ENCODE assay signal across 25 mouse cellular contexts in the genomic region with DNA sequence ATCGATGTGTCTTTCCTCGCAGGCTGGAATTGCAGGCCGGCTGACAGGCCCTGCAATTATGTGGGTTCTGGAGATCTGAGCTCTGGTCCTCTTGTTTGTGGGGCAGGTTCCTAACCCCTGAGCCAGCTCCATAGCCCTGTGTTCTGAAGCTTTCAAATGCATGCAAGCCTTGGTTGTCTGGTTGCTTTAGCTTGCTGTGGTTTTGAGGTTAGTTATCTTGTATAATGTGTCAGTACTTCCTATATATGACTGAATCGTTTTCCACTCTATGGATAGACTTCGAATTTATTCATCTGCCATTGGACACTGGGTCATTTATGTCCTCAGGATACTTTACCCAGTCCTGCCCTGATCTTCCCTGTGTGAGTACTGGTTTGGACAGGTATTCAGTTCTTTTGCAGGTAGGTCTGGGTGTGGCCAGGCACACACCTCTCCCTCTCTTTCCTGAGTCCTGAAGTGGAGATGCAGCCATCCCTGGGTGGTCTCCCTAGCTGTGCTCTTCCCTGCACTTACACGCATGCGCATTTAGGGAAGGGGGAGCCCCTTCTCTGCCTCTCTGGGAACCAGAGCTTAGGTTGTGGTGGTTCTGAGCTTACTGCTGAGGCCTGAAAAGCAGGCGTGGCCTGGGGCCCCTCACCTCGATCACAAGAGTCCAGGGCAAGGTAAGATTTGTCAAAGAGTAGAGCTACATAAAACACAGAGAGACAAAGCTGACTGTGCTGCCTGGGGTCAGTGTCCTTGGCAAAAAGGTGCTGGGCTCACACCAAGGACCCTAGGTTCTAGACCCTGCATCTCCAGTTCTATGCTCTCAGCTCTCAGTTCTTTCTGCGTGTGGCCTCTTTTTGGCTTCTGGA. TPM values are rescaled to one million over a fixed set of nuclear protein-coding genes. Genes with fewer than 3 reads are reported as not detected.
A peak's percentile ranks its signal among the peaks of the same experiment; 100 is the strongest.
DNase-seq lines count a peak whose midpoint lies in the region; ATAC-seq and TF ChIP-seq lines count a peak whose summit lies in the region.
"Had no signal": no experiment of that assay in that cellular context is flagged by ENCODE, and none has a peak within 500 bp of the region (broad histone marks: within the 10 kb centered on the region; RNA-seq: fewer than 3 reads in every experiment).

No protein-coding gene starts in this region.

- WGBS in spleen, adult 2 months, result 65% methylated on average over 10 of the region's 10 CpGs
- 66% methylated on average over 10 of the region's 10 CpGs for WGBS in intestine, embryonic 15.5 days
- 70% methylated on average over 10 of the region's 10 CpGs for WGBS in heart, embryonic 11.5 days (ENCODE audit: insufficient replicate concordance)
- 88% methylated on average over 10 of the region's 10 CpGs for WGBS in forebrain, embryonic 13.5 days
- WGBS in hindbrain, embryonic 16.5 days, result 89% methylated on average over 10 of the region's 10 CpGs

- ATAC-seq in intestine, embryonic 15.5 days, result peak; percentile 75
- peak; percentile 21; the same call in 1 of the 2 replicates for ATAC-seq in megakaryocyte-erythroid progenitor cell, adult 5-6 weeks (replicated peaks; ENCODE audit: low FRiP score, low TSS enrichment, poor library complexity, severe bottlenecking)
- no peak for ATAC-seq in heart, embryonic 11.5 days (replicated peaks; ENCODE audit: insufficient number of reproducible peaks, low FRiP score, low TSS enrichment)
- no peak for ATAC-seq in forebrain, embryonic 13.5 days
- ATAC-seq in hindbrain, embryonic 16.5 days, result no peak
- ATAC-seq: CD4-positive, CD25-positive, alpha-beta regulatory T cell, adult 4 months; forebrain, embryonic 14.5 days had no signal

- H3K4me1 ChIP-seq in spleen, adult 2 months (ENCODE audit: control insufficient read depth, insufficient read depth, insufficient read length), result peaks cover 20% of the 10 kb centered on the region
- peaks cover 75% of the 10 kb centered on the region for H3K4me1 ChIP-seq in bone marrow macrophage, adult 2 months (ENCODE audit: control insufficient read depth, insufficient read depth, low read length)
- H3K4me1 ChIP-seq in intestine, embryonic 15.5 days (replicated peaks), result peaks cover 43% of the 10 kb centered on the region
- peaks cover 9% of the 10 kb centered on the region; the same call in 1 of the 2 replicates for H3K4me1 ChIP-seq in heart, embryonic 11.5 days (ENCODE audit: control insufficient read depth, insufficient read depth, low read length)
- H3K4me1 ChIP-seq in forebrain, embryonic 13.5 days, result no peaks in the 10 kb centered on the region
- no peaks in the 10 kb centered on the region for H3K4me1 ChIP-seq in hindbrain, embryonic 16.5 days (ENCODE audit: control insufficient read depth, insufficient read depth, low read depth, low read length)

- no peak for DNase-seq in spleen, adult 2 months (ENCODE audit: low read depth in 1 of 2, low spot score in 2 of 2)
- DNase-seq in spleen, adult 18-20 months, result no peak
- DNase-seq: adrenal gland, postnatal 25 days; cerebellum, adult 11-12 months; cerebellum, postnatal 10 days; gastrocnemius, adult 2 months; kidney, postnatal 4 days; left cerebral cortex, postnatal 4 days; lung, postnatal 36 days; thymus, postnatal 25 days had no signal

- no peaks in the 10 kb centered on the region for H3K36me3 ChIP-seq in spleen, adult 2 months (ENCODE audit: control insufficient read depth, insufficient read depth, low read length)
- H3K36me3 ChIP-seq in intestine, embryonic 15.5 days, result no peaks in the 10 kb centered on the region
- H3K36me3 ChIP-seq in heart, embryonic 11.5 days (ENCODE audit: control insufficient read depth, insufficient read depth, low read length), result no peaks in the 10 kb centered on the region
- no peaks in the 10 kb centered on the region for H3K36me3 ChIP-seq in forebrain, embryonic 13.5 days (ENCODE audit: poor library complexity, severe bottlenecking)
- H3K36me3 ChIP-seq in hindbrain, embryonic 16.5 days (ENCODE audit: control insufficient read depth, insufficient read depth, low read length), result no peaks in the 10 kb centered on the region
- H3K36me3 ChIP-seq: heart, embryonic 13.5 days; hindbrain, embryonic 13.5 days; kidney, embryonic 15.5 days; limb, embryonic 15.5 days; liver, embryonic 15.5 days; lung, embryonic 15.5 days had no signal

- peak overlapping the region; percentile 26; the same call in 1 of the 2 replicates for H3K4me2 ChIP-seq in intestine, embryonic 15.5 days (replicated peaks)
- H3K4me2 ChIP-seq in heart, embryonic 11.5 days, result no peak overlapping the region
- H3K4me2 ChIP-seq in forebrain, embryonic 13.5 days, result no peak overlapping the region
- no peak overlapping the region for H3K4me2 ChIP-seq in hindbrain, embryonic 16.5 days (ENCODE audit: low read length)
- H3K4me2 ChIP-seq: heart, embryonic 13.5 days; hindbrain, embryonic 13.5 days; kidney, embryonic 15.5 days; limb, embryonic 15.5 days; liver, embryonic 15.5 days; lung, embryonic 15.5 days; midbrain, embryonic 11.5 days had no signal

- no peak overlapping the region for H3K4me3 ChIP-seq in spleen, adult 2 months (ENCODE audit: extremely low read depth, insufficient read depth, insufficient read length)
- H3K4me3 ChIP-seq in bone marrow macrophage, adult 2 months (ENCODE audit: insufficient read depth, low read length), result no peak overlapping the region
- no peak overlapping the region for H3K4me3 ChIP-seq in intestine, embryonic 15.5 days (replicated peaks)
- no peak overlapping the region for H3K4me3 ChIP-seq in heart, embryonic 11.5 days (ENCODE audit: low read depth, low read length)
- H3K4me3 ChIP-seq in forebrain, embryonic 13.5 days, result no peak overlapping the region
- no peak overlapping the region for H3K4me3 ChIP-seq in hindbrain, embryonic 16.5 days (ENCODE audit: low read length)
- H3K4me3 ChIP-seq: gastrocnemius, adult 2 months; heart, embryonic 13.5 days; hindbrain, embryonic 13.5 days; kidney, embryonic 15.5 days; limb, embryonic 15.5 days; liver, embryonic 15.5 days; lung, embryonic 15.5 days had no signal

- H3K9ac ChIP-seq in intestine, embryonic 15.5 days, result no peak overlapping the region
- no peak overlapping the region for H3K9ac ChIP-seq in heart, embryonic 11.5 days (ENCODE audit: low read depth, low read length)
- H3K9ac ChIP-seq in forebrain, embryonic 13.5 days, result no peak overlapping the region
- H3K9ac ChIP-seq in hindbrain, embryonic 16.5 days (ENCODE audit: low read depth, low read length), result no peak overlapping the region; the same call in 1 of the 2 replicates
- H3K9ac ChIP-seq: heart, embryonic 13.5 days; hindbrain, embryonic 13.5 days; kidney, embryonic 15.5 days; limb, embryonic 15.5 days; liver, embryonic 15.5 days; lung, embryonic 15.5 days had no signal

- TF ChIP-seq CTCF in spleen, adult 2 months (IDR thresholded peaks at IDR 0.05; ENCODE audit: extremely low read depth, insufficient read depth, insufficient read length, insufficient replicate concordance), result no peak
- TF ChIP-seq CTCF in bone marrow macrophage, adult 2 months (IDR thresholded peaks at IDR 0.05; ENCODE audit: low read depth, low read length), result no peak

- no peaks in the 10 kb centered on the region for H3K27me3 ChIP-seq in spleen, adult 2 months (ENCODE audit: control insufficient read depth, insufficient read depth, low read length)
- H3K27me3 ChIP-seq in intestine, embryonic 15.5 days (replicated peaks), result no peaks in the 10 kb centered on the region
- H3K27me3 ChIP-seq in heart, embryonic 11.5 days (ENCODE audit: control insufficient read depth, insufficient read depth, low read length), result no peaks in the 10 kb centered on the region
- H3K27me3 ChIP-seq in forebrain, embryonic 13.5 days, result no peaks in the 10 kb centered on the region
- H3K27me3 ChIP-seq in hindbrain, embryonic 16.5 days (replicated peaks; ENCODE audit: control insufficient read depth, insufficient read depth, low read length), result no peaks in the 10 kb centered on the region
- H3K27me3 ChIP-seq: heart, embryonic 13.5 days; hindbrain, embryonic 13.5 days; kidney, embryonic 15.5 days; limb, embryonic 15.5 days; liver, embryonic 15.5 days; lung, embryonic 15.5 days had no signal

- no peak for TF ChIP-seq POLR2A in spleen, adult 2 months (IDR thresholded peaks at IDR 0.05; ENCODE audit: low read depth, low read length)
- no peak for TF ChIP-seq POLR2A in bone marrow macrophage, adult 2 months (IDR thresholded peaks at IDR 0.05; ENCODE audit: borderline replicate concordance, low read depth, low read length)

- no peaks in the 10 kb centered on the region for H3K9me3 ChIP-seq in intestine, embryonic 15.5 days
- H3K9me3 ChIP-seq in heart, embryonic 11.5 days (replicated peaks; ENCODE audit: control insufficient read depth, low read length), result no peaks in the 10 kb centered on the region
- H3K9me3 ChIP-seq in forebrain, embryonic 13.5 days (replicated peaks), result no peaks in the 10 kb centered on the region
- H3K9me3 ChIP-seq in hindbrain, embryonic 16.5 days (ENCODE audit: control insufficient read depth, low read length), result no peaks in the 10 kb centered on the region
- H3K9me3 ChIP-seq: heart, embryonic 13.5 days; hindbrain, embryonic 13.5 days; kidney, embryonic 15.5 days; limb, embryonic 15.5 days; liver, embryonic 15.5 days; lung, embryonic 15.5 days had no signal

- H3K27ac ChIP-seq in spleen, adult 2 months (ENCODE audit: insufficient read depth, low read length), result peak overlapping the region; percentile 10; the same call in 1 of the 2 replicates
- H3K27ac ChIP-seq in bone marrow macrophage, adult 2 months (ENCODE audit: insufficient read depth, low read depth, low read length), result peak overlapping the region; percentile 76
- H3K27ac ChIP-seq in intestine, embryonic 15.5 days, result no peak overlapping the region
- no peak overlapping the region for H3K27ac ChIP-seq in heart, embryonic 11.5 days (ENCODE audit: low read depth, low read length)
- H3K27ac ChIP-seq in forebrain, embryonic 13.5 days, result no peak overlapping the region
- no peak overlapping the region for H3K27ac ChIP-seq in hindbrain, embryonic 16.5 days (ENCODE audit: low read depth, low read length)
- H3K27ac ChIP-seq: gastrocnemius, adult 2 months; heart, embryonic 13.5 days; hindbrain, embryonic 13.5 days; limb, embryonic 15.5 days; liver, embryonic 15.5 days had no signal

RNA-seq across cellular contexts. Expression of gene Dock1, which starts 25.9 kb away (rescaled TPM):
- 2.1 TPM in 2 replicates for polyA plus RNA-seq in spleen, adult 2 months (2012; rRNA removed)
- polyA plus RNA-seq in bone marrow macrophage, adult 2 months (2012; ENCODE audit: insufficient read depth, insufficient read length, missing spikeins), result 16.9 and 19.9 TPM in 2 replicates
- 26.4 and 29.5 TPM in 2 replicates for polyA plus RNA-seq in intestine, embryonic 15.5 days (2015; fragmentation: Nextera tagmentation; extraction: Ambion mirVana)
- total RNA-seq in megakaryocyte-erythroid progenitor cell, adult 5-6 weeks (2014; fragmentation: Nextera tagmentation), result 0.40 TPM in 1 of 2 replicates, not detected in the other
- total RNA-seq in megakaryocyte-erythroid progenitor cell, adult 5-6 weeks (2017), result 0.56 and 2.9 TPM in 2 replicates
- polyA plus RNA-seq in heart, embryonic 11.5 days (2014; fragmentation: Nextera tagmentation; extraction: Ambion mirVana), result 26.0 and 28.1 TPM in 2 replicates
- 11.6 and 11.8 TPM in 2 replicates for polyA plus RNA-seq in forebrain, embryonic 13.5 days (2015; fragmentation: Nextera tagmentation; extraction: Ambion mirVana)
- 8.8 and 8.9 TPM in 2 replicates for polyA plus RNA-seq in hindbrain, embryonic 16.5 days (2015; fragmentation: Nextera tagmentation; extraction: Ambion mirVana)

Comparison
In these comparisons a context has a peak if more than half of its experiments do, and no peak if none do; other contexts are left out.
1. H3K27ac ChIP-seq: peak in spleen, adult 2 months (single experiment) and bone marrow macrophage, adult 2 months (single experiment); none in intestine, embryonic 15.5 days (single experiment), heart, embryonic 11.5 days (single experiment), forebrain, embryonic 13.5 days (single experiment) and hindbrain, embryonic 16.5 days (single experiment).
2. ATAC-seq: peak in intestine, embryonic 15.5 days (single experiment) and megakaryocyte-erythroid progenitor cell, adult 5-6 weeks (single experiment); none in heart, embryonic 11.5 days (single experiment), forebrain, embryonic 13.5 days (single experiment) and hindbrain, embryonic 16.5 days (single experiment).